Mouse (Mus musculus): Measurements from ENCODE around the gene Stac2.
A peak's percentile ranks its signal among the peaks of the same experiment; 100 is the strongest.

Gene Stac2

GRCm38 (mm10) chr11:97997387-97997960 is 55.8 kb downstream of the Stac2 start:
- no peak for DNase-seq (ENCODE audit: extremely low spot score)

GRCm38 (mm10) chr11:97996691-97997090 is 56.6 kb downstream of the Stac2 start:
- DNase-seq (ENCODE audit: extremely low spot score): no peak

- peak; percentile 65 for DNase-seq (ENCODE audit: extremely low spot score)
These were observed 57.5 kb downstream of the Stac2 start, which contains the start of gene Arl5c for GRCm38 (mm10) chr11:97995564-97996288. Gene Arl5c (minus strand): TSS chr11:97996181.

- peak; percentile 79 for DNase-seq (ENCODE audit: extremely low spot score)
These were observed 58.6 kb downstream of the Stac2 start for GRCm38 (mm10) chr11:97994539-97995100.

- DNase-seq (ENCODE audit: extremely low spot score): peak; percentile 93
These were observed 64.6 kb downstream of the Stac2 start for GRCm38 (mm10) chr11:97988530-97989096.

GRCm38 (mm10) chr11:97987551-97988526 is 65.4 kb downstream of the Stac2 start:
- DNase-seq (ENCODE audit: extremely low spot score): peak; percentile 95

GRCm38 (mm10) chr11:97986738-97987465 is 66.4 kb downstream of the Stac2 start:
- no peak for DNase-seq (ENCODE audit: extremely low spot score)
